Mouse (Mus musculus): ENCODE results near the gene Twnk. TPM values are rescaled to one million over a fixed set of nuclear protein-coding genes. Genes with fewer than 3 reads are reported as not detected.

Gene Twnk
- polyA plus RNA-seq, 1 experiment from 2014 or later: 7.5 TPM

DNA sequence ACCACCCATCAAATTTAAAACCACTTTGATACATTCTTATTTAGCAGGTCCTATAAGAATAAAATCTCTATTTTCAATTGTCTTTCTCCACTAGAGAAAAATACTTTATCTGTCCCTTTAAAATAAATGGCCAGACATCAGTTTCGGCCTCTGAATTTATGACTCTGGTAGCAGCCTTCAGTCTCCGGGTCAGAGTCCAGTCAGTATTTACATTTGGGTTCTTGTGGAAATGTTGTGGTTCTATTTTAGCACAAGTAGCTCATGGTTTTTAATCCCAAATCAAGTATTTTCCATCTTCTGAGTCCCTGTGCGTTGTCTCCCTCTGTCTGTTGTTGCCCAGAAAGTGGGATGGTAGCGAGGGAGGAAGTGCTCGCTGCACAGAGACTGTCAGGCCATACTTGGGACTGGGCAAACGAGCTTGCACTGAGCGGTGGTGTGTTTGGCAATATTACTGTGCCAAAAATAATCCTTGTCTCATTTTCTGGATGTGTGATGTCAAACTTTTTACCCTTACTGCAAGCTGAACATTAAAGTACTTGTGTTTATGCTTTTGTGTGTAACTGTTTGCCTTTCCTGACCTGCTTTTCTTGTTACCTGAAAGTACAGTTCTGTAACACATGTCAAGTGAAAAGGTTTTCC is 22.9 kb upstream of the Twnk start:
- Histone ChIP-seq H3K27me3 (replicated peaks; ENCODE audit: insufficient read depth, low read length) (no peaks in the 10 kb centered on the region), H3K27ac (ENCODE audit: low read length) (no peak overlapping the region), H3K36me3 (ENCODE audit: insufficient read depth, low read length) (peaks cover 13% of the 10 kb centered on the region; the same call in 1 of the 2 replicates), H3K4me3 (ENCODE audit: low read depth, low read length) (no peak overlapping the region), H3K4me2 (replicated peaks; ENCODE audit: low read depth, low read length) (no peak overlapping the region), H3K9ac (replicated peaks; ENCODE audit: low read depth) (no peak overlapping the region), H3K4me1 (ENCODE audit: insufficient read depth, low read depth, low read length) (no peaks in the 10 kb centered on the region), H3K9me3 (ENCODE audit: low read length) (no peaks in the 10 kb centered on the region)
- DNase-seq (ENCODE audit: low spot score) (no peak), ATAC-seq (no peak)
- TF ChIP-seq CTCF (IDR thresholded peaks at IDR 0.05) (no peak), EP300 (IDR thresholded peaks at IDR 0.05) (no peak)
- WGBS: 65% methylated on average over 7 of the region's 7 CpGs

DNA sequence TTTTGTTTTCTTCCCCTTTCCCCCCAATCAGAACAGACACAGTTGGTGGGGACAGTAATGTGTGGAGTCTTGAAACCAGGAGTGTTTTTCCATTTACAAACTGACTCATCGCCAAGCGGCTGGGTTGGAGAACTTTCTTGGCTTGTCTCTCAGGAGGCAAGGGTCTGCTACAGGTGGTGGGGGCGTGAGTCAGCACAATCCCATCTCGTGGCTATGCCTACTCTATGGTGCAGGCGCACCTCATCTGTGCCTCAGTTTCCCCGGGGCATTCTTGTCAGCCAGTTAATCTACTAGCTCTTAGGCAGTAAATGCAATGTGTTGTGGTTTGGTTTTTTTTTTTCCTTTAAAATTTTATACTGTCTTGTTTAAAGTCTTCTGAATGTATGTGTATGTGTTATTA is 22.1 kb upstream of the Twnk start:
- Histone ChIP-seq H3K27ac (ENCODE audit: low read length) (no peak overlapping the region), H3K36me3 (ENCODE audit: insufficient read depth, low read length) (peaks cover 13% of the 10 kb centered on the region; the same call in 1 of the 2 replicates), H3K4me2 (replicated peaks; ENCODE audit: low read depth, low read length) (no peak overlapping the region), H3K4me3 (ENCODE audit: low read depth, low read length) (no peak overlapping the region), H3K27me3 (replicated peaks; ENCODE audit: insufficient read depth, low read length) (no peaks in the 10 kb centered on the region), H3K9ac (replicated peaks; ENCODE audit: low read depth) (no peak overlapping the region), H3K9me3 (ENCODE audit: low read length) (no peaks in the 10 kb centered on the region), H3K4me1 (ENCODE audit: insufficient read depth, low read depth, low read length) (no peaks in the 10 kb centered on the region)
- TF ChIP-seq CTCF (IDR thresholded peaks at IDR 0.05) (no peak), EP300 (IDR thresholded peaks at IDR 0.05) (no peak)
- DNase-seq (ENCODE audit: low spot score) (no peak), ATAC-seq (no peak)
- 90% methylated on average over 6 of the region's 6 CpGs for WGBS

DNA sequence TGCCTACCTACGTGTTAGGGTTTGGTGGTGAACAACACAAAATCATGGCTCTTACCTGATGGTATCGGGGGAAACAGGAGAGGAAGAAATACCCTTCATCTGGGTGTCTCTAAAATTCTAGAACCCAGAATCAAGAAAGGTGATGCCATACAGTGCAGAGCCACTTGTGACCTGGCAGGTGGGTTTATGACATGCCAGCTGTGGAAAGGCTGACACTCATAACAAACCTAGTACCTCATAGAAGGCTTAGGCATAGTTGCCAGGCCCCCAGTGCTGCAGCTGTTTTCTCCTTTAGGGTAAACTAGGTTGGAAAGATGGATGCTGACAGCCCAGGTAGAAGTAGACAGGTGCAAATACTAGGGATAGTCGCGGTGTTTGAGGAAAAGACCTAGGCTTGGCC is 21.0 kb upstream of the Twnk start:
- H3K9me3 ChIP-seq (ENCODE audit: low read length): no peaks in the 10 kb centered on the region
- H3K27ac ChIP-seq (ENCODE audit: low read length): no peak overlapping the region
- H3K9ac ChIP-seq (replicated peaks; ENCODE audit: low read depth): no peak overlapping the region
- WGBS: 94% methylated on average over 4 of the region's 4 CpGs
- DNase-seq (ENCODE audit: low spot score) (no peak), ATAC-seq (no peak)
- H3K4me1 ChIP-seq (ENCODE audit: insufficient read depth, low read depth, low read length): no peaks in the 10 kb centered on the region
- H3K4me2 ChIP-seq (replicated peaks; ENCODE audit: low read depth, low read length): no peak overlapping the region
- no peak overlapping the region for H3K4me3 ChIP-seq (ENCODE audit: low read depth, low read length)
- H3K27me3 ChIP-seq (replicated peaks; ENCODE audit: insufficient read depth, low read length): no peaks in the 10 kb centered on the region
- TF ChIP-seq CTCF (IDR thresholded peaks at IDR 0.05): no peak
- no peak for TF ChIP-seq EP300 (IDR thresholded peaks at IDR 0.05)
- H3K36me3 ChIP-seq (ENCODE audit: insufficient read depth, low read length): peaks cover 13% of the 10 kb centered on the region; the same call in 1 of the 2 replicates

DNA sequence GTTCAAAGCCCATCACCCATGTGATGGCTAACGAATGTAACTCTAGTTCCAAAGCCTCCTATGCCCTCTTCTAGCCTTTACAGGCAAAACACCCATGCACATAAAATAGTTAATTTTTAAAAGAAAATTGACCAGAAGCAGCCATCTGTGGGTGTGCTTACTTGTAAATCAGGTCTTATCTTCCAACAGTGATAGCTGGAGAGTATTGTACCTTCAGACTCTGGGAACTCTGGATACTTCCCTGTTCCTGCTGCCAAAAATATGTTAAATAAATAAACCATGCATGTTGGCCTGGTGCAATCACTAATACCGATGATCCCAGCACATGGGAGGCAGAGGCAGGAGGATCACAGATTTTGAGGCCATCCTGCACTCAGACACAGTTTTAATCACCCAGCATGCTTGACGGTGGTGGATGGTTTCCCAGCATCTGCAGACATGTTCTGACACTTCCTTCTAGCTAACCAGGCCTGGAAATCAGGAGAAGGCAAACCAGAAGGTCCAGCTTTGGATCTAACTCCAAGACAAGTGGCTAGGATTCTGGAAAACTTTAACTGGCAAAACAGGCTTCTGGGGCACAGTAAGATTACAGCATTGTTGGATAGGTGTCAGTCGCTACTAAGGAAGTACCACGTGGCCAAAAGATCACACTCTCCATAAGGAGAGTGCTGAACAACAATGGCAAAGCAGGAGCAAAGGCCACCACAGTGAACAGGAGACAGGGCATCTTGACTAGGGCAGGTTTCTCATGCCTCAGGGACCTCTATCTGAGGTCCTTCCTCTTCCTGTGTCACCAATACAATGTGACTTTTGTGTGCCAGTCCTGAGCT is 20.1 kb upstream of the Twnk start:
- 38% methylated on average over 5 of the region's 5 CpGs for WGBS
- Histone ChIP-seq H3K27ac (ENCODE audit: low read length) (no peak overlapping the region), H3K27me3 (replicated peaks; ENCODE audit: insufficient read depth, low read length) (no peaks in the 10 kb centered on the region), H3K9ac (replicated peaks; ENCODE audit: low read depth) (no peak overlapping the region), H3K4me1 (ENCODE audit: insufficient read depth, low read depth, low read length) (no peaks in the 10 kb centered on the region), H3K36me3 (ENCODE audit: insufficient read depth, low read length) (peaks cover 9% of the 10 kb centered on the region; the same call in 1 of the 2 replicates), H3K9me3 (ENCODE audit: low read length) (no peaks in the 10 kb centered on the region), H3K4me2 (replicated peaks; ENCODE audit: low read depth, low read length) (no peak overlapping the region), H3K4me3 (ENCODE audit: low read depth, low read length) (no peak overlapping the region)
- ATAC-seq (no peak), DNase-seq (ENCODE audit: low spot score) (no peak)
- TF ChIP-seq EP300 (IDR thresholded peaks at IDR 0.05): no peak
- no peak for TF ChIP-seq CTCF (IDR thresholded peaks at IDR 0.05)

DNA sequence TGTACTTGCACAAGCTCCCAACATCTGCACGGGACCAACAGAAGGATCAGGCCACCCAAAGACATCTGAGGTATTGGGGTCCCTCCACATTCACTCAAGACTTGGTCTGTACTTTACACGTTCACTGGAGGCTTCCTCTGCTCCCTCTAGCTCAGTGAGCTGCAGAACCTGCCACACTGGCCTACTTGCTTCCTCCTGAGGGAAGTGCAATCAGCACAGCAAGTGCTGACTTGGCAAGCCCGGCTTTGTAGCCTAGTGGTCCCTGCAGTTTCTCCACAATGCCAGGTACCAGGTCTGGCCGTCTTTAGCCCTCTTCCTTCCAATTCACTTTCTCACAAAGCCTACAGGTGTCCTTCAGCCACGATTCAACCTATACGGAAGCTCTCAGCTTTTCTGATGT is 18.5 kb upstream of the Twnk start:
- no peaks in the 10 kb centered on the region for H3K4me1 ChIP-seq (ENCODE audit: insufficient read depth, low read depth, low read length)
- TF ChIP-seq CTCF (IDR thresholded peaks at IDR 0.05): no peak
- TF ChIP-seq EP300 (IDR thresholded peaks at IDR 0.05): no peak
- H3K9me3 ChIP-seq (ENCODE audit: low read length): no peaks in the 10 kb centered on the region
- no peak overlapping the region for H3K27ac ChIP-seq (ENCODE audit: low read length)
- no peak for DNase-seq (ENCODE audit: low spot score)
- no peak for ATAC-seq
- H3K36me3 ChIP-seq (ENCODE audit: insufficient read depth, low read length): no peaks in the 10 kb centered on the region
- H3K4me3 ChIP-seq (ENCODE audit: low read depth, low read length): no peak overlapping the region
- H3K9ac ChIP-seq (replicated peaks; ENCODE audit: low read depth): no peak overlapping the region
- no peaks in the 10 kb centered on the region for H3K27me3 ChIP-seq (replicated peaks; ENCODE audit: insufficient read depth, low read length)
- 62% methylated on average over 6 of the region's 6 CpGs for WGBS
- H3K4me2 ChIP-seq (replicated peaks; ENCODE audit: low read depth, low read length): no peak overlapping the region

DNA sequence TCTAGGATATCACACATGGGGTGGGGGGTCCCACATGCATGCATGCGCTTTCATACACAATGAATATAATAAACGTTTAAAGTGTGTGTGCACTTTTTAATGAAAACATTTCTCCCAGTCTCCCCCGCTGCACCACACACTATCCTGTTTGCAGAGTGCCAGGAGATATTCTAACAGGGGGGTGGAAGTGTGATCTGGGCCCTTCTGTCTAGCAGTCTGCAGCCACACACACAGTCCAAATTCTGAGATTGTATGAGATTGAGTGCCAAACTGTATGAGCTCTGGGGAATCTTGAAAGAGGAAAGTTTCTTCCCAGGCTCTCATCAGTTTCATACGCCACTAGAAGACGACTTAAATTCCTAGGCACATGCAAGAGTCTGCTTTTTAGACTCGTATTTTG is 17.6 kb upstream of the Twnk start:
- Histone ChIP-seq H3K27me3 (replicated peaks; ENCODE audit: insufficient read depth, low read length) (no peaks in the 10 kb centered on the region), H3K9ac (replicated peaks; ENCODE audit: low read depth) (no peak overlapping the region), H3K27ac (ENCODE audit: low read length) (no peak overlapping the region), H3K9me3 (ENCODE audit: low read length) (no peaks in the 10 kb centered on the region), H3K36me3 (ENCODE audit: insufficient read depth, low read length) (no peaks in the 10 kb centered on the region), H3K4me2 (replicated peaks; ENCODE audit: low read depth, low read length) (no peak overlapping the region), H3K4me1 (ENCODE audit: insufficient read depth, low read depth, low read length) (no peaks in the 10 kb centered on the region), H3K4me3 (ENCODE audit: low read depth, low read length) (no peak overlapping the region)
- TF ChIP-seq EP300 (IDR thresholded peaks at IDR 0.05): no peak
- TF ChIP-seq CTCF (IDR thresholded peaks at IDR 0.05): no peak
- DNase-seq (ENCODE audit: low spot score) (no peak), ATAC-seq (no peak)
- WGBS: 58% methylated on average over 6 of the region's 6 CpGs

Measured in lung, postnatal 0 days (tissue).